Mouse (Mus musculus): Measurements from ENCODE around the gene Tcl1b4. TPM values are rescaled to one million over a fixed set of nuclear protein-coding genes. Genes with fewer than 3 reads are reported as not detected.
"Not testable (repeated sequence)": the region's sequence is repeated elsewhere in the genome, so short reads cannot be mapped to it uniquely, and the experiment has no call there.

Tcl1b4 gene
- not detected in 2 replicates for polyA plus RNA-seq (2014; fragmentation: Nextera tagmentation; extraction: Ambion mirVana)

DNA sequence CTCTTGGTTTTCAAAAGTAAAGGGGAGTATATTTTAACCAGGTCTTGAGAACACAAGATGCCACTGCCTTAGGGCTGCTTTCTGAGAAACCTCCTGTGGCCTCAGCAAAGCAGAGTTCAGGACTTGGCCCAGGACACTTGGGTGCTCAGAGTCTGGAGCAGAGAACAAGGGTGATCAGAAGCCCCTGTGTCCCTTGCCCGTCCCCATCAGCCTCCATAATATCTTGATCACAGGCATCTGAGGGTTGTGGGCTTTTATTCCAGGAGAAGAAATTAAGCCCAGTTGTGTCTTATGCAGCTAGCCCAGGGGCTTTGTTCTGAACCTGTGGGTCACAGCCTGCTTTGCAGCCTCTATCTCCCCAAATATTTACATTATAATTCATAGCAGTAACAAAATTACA lies at the start of gene Tcl1b4:
TSS of gene Tcl1b4 (plus strand) at position 301 of the 400 bp plus-strand sequence.
- H3K9me3 ChIP-seq (ENCODE audit: control insufficient read depth, low read length); H3K9ac ChIP-seq (ENCODE audit: low read length); H3K36me3 ChIP-seq (ENCODE audit: control insufficient read depth, insufficient read depth, low read length); H3K27ac ChIP-seq (replicated peaks in 1 of 2; ENCODE audit: control insufficient read depth in 1 of 2, insufficient read depth in 1 of 2, low read depth in 2 of 2, low read length in 2 of 2); ATAC-seq (ENCODE audit: insufficient number of reproducible peaks, insufficient read depth, low FRiP score, low read depth); H3K4me3 ChIP-seq (ENCODE audit: control insufficient read depth in 1 of 2, insufficient read depth in 1 of 2, low read depth in 1 of 2, low read length in 2 of 2); H3K4me2 ChIP-seq (ENCODE audit: low read length); H3K4me1 ChIP-seq (ENCODE audit: control insufficient read depth in 2 of 2, insufficient read depth in 2 of 2, low read length in 2 of 2); H3K27me3 ChIP-seq (ENCODE audit: control insufficient read depth, insufficient read depth, low read length): not testable (repeated sequence)
- WGBS: 72% methylated on average over 1 of the region's 1 CpGs

DNA sequence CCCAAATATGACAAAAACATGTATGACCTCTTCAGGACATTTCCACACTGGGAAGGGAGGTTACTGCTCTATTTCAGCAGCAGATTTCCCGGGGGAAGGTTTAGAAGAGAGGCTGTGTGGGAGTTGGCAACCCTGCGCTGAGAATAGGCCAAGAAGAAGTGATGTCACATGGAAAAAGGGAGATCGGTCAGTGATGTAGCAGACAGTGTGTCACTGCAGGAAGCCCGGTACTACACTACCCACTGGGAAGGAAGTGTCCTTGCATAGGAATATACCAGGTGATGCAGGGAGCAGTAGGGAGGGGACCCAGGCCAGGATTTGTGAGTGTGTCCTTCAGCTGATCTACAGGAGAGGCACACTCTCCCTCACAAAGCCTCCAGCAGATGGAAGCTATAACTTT lies 46.5 kb upstream of the Tcl1b4 start:
- H3K9ac ChIP-seq (ENCODE audit: low read length); H3K27ac ChIP-seq (replicated peaks in 1 of 2; ENCODE audit: control insufficient read depth in 1 of 2, insufficient read depth in 1 of 2, low read depth in 2 of 2, low read length in 2 of 2); H3K4me3 ChIP-seq (ENCODE audit: control insufficient read depth in 1 of 2, insufficient read depth in 1 of 2, low read depth in 1 of 2, low read length in 2 of 2); H3K9me3 ChIP-seq (ENCODE audit: control insufficient read depth, low read length); ATAC-seq (ENCODE audit: insufficient number of reproducible peaks, insufficient read depth, low FRiP score, low read depth); H3K27me3 ChIP-seq (ENCODE audit: control insufficient read depth, insufficient read depth, low read length); H3K4me1 ChIP-seq (ENCODE audit: control insufficient read depth in 2 of 2, insufficient read depth in 2 of 2, low read length in 2 of 2); H3K4me2 ChIP-seq (ENCODE audit: low read length); H3K36me3 ChIP-seq (ENCODE audit: control insufficient read depth, insufficient read depth, low read length): not testable (repeated sequence)
- 46% methylated on average over 4 of the region's 4 CpGs for WGBS

DNA sequence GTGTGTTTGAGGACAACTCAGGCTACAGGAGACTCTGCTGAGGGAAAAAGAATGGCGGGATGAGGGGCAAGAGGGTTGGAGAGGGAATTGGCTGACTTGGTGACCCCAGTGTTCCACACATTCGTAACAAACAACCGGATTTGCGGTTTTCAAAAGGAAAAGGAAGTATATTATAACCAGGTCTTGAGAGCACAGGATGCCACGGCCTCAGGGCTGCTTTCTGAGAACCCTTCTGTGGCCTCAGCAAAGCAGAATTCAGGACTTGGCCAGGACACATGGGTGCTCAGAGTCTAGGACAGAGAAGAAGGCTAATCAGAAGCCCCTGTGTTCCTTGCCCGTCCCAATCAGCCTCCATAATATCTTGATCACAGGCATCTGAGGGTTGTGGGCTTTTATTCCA lies 42.9 kb upstream of the Tcl1b4 start:
- H3K9ac ChIP-seq (ENCODE audit: low read length): no peak overlapping the region
- no peak overlapping the region for H3K4me2 ChIP-seq (ENCODE audit: low read length)
- ATAC-seq (ENCODE audit: insufficient number of reproducible peaks, insufficient read depth, low FRiP score, low read depth): no peak
- H3K36me3 ChIP-seq (ENCODE audit: control insufficient read depth, insufficient read depth, low read length): no peaks in the 10 kb centered on the region
- H3K27me3 ChIP-seq (ENCODE audit: control insufficient read depth, insufficient read depth, low read length): no peaks in the 10 kb centered on the region
- no peak overlapping the region for H3K27ac ChIP-seq (replicated peaks in 1 of 2; ENCODE audit: control insufficient read depth in 1 of 2, insufficient read depth in 1 of 2, low read depth in 2 of 2, low read length in 2 of 2)
- H3K4me3 ChIP-seq (ENCODE audit: control insufficient read depth in 1 of 2, insufficient read depth in 1 of 2, low read depth in 1 of 2, low read length in 2 of 2): no peak overlapping the region
- H3K4me1 ChIP-seq (ENCODE audit: control insufficient read depth in 2 of 2, insufficient read depth in 2 of 2, low read length in 2 of 2): no peaks in the 10 kb centered on the region
- WGBS: 77% methylated on average over 6 of the region's 6 CpGs
- H3K9me3 ChIP-seq (ENCODE audit: control insufficient read depth, low read length): no peaks in the 10 kb centered on the region

DNA sequence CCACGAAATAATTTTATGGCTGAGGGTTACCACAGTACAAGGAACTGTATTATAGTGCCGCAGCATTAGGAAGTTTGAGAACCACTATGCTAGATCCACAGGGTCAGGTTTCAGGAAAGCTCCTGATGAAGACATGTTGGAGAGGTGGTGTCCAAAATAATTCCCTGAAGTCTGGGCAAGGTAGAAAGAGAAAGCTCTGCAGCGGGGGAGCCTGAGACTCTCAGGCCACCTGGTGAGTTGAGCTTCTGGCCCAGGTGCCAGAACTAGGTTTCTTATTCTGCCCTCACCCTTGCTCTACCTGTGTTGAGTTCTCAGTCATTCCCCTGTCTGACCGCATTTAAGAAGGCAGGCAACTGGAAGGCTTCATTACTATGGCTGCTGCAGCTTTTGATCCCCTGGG lies 42.4 kb upstream of the Tcl1b4 start, which contains the start of gene Tcl1b1:
TSS of gene Tcl1b1 (plus strand) at position 301 of the 400 bp plus-strand sequence.
- no peak for ATAC-seq (ENCODE audit: insufficient number of reproducible peaks, insufficient read depth, low FRiP score, low read depth)
- Histone ChIP-seq H3K4me3 (ENCODE audit: control insufficient read depth in 1 of 2, insufficient read depth in 1 of 2, low read depth in 1 of 2, low read length in 2 of 2) (no peak within 1 kb of the TSS), H3K9me3 (ENCODE audit: control insufficient read depth, low read length) (no peaks in the 10 kb centered on the region), H3K4me2 (ENCODE audit: low read length) (no peak within 1 kb of the TSS), H3K27me3 (ENCODE audit: control insufficient read depth, insufficient read depth, low read length) (no peaks in the 10 kb centered on the region), H3K9ac (ENCODE audit: low read length) (no peak within 1 kb of the TSS), H3K36me3 (ENCODE audit: control insufficient read depth, insufficient read depth, low read length) (no peaks in the 10 kb centered on the region), H3K4me1 (ENCODE audit: control insufficient read depth in 2 of 2, insufficient read depth in 2 of 2, low read length in 2 of 2) (no peaks in the 10 kb centered on the region), H3K27ac (replicated peaks in 1 of 2; ENCODE audit: control insufficient read depth in 1 of 2, insufficient read depth in 1 of 2, low read depth in 2 of 2, low read length in 2 of 2) (no peak within 1 kb of the TSS)
- WGBS: 73% methylated on average over 4 of the region's 4 CpGs

DNA sequence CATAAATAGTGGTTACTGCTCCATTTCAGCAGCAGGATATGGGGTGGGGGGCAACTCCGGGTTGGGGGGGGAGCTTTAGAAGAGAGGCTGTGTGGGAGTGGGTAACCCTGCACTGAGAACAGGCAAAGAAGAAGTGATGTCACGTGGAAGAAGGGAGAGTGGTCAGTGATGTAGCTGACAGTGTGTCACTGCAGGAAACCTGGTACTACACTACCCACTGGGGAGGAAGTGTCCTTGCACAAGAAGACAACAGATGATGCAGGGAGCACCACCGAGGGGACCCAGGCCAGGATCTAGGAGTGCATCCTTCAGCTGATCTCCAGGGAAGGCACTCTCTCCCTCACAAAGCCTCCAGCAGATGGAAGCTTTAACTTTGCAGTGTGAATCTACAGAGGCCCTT lies 35.0 kb upstream of the Tcl1b4 start:
- no peak overlapping the region for H3K27ac ChIP-seq (replicated peaks in 1 of 2; ENCODE audit: control insufficient read depth in 1 of 2, insufficient read depth in 1 of 2, low read depth in 2 of 2, low read length in 2 of 2)
- H3K4me2 ChIP-seq (ENCODE audit: low read length): no peak overlapping the region
- 51% methylated on average over 3 of the region's 3 CpGs for WGBS
- H3K9ac ChIP-seq (ENCODE audit: low read length): no peak overlapping the region
- H3K9me3 ChIP-seq (ENCODE audit: control insufficient read depth, low read length): no peaks in the 10 kb centered on the region
- ATAC-seq (ENCODE audit: insufficient number of reproducible peaks, insufficient read depth, low FRiP score, low read depth): no peak
- H3K4me3 ChIP-seq (ENCODE audit: control insufficient read depth in 1 of 2, insufficient read depth in 1 of 2, low read depth in 1 of 2, low read length in 2 of 2): no peak overlapping the region
- H3K36me3 ChIP-seq (ENCODE audit: control insufficient read depth, insufficient read depth, low read length): no peaks in the 10 kb centered on the region
- no peaks in the 10 kb centered on the region for H3K4me1 ChIP-seq (ENCODE audit: control insufficient read depth in 2 of 2, insufficient read depth in 2 of 2, low read length in 2 of 2)
- no peaks in the 10 kb centered on the region for H3K27me3 ChIP-seq (ENCODE audit: control insufficient read depth, insufficient read depth, low read length)

DNA sequence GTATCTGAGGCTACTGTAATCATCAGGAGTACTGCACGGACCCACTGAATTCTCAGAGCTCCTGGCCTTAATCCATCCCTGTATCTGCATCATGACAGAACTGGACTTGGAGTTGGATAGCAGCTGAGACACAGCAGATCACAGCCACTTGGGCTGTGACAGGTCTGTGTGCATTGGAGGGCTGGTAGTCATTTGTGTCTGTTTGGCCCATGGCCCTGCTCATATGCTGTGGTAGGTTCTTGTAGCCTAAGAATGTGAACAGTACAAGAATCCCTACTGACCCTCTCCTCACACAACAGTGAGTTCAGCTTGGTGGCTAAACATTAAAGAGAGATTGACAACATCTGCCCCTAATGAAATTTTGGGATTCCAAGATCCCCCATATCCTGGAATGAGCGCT lies 28.4 kb upstream of the Tcl1b4 start:
- ATAC-seq (ENCODE audit: insufficient number of reproducible peaks, insufficient read depth, low FRiP score, low read depth): no peak
- H3K27me3 ChIP-seq (ENCODE audit: control insufficient read depth, insufficient read depth, low read length): no peaks in the 10 kb centered on the region
- H3K27ac ChIP-seq (replicated peaks in 1 of 2; ENCODE audit: control insufficient read depth in 1 of 2, insufficient read depth in 1 of 2, low read depth in 2 of 2, low read length in 2 of 2): no peak overlapping the region
- H3K36me3 ChIP-seq (ENCODE audit: control insufficient read depth, insufficient read depth, low read length): no peaks in the 10 kb centered on the region
- no peaks in the 10 kb centered on the region for H3K9me3 ChIP-seq (ENCODE audit: control insufficient read depth, low read length)
- 62% methylated on average over 2 of the region's 2 CpGs for WGBS
- H3K9ac ChIP-seq (ENCODE audit: low read length): no peak overlapping the region
- no peaks in the 10 kb centered on the region for H3K4me1 ChIP-seq (ENCODE audit: control insufficient read depth in 2 of 2, insufficient read depth in 2 of 2, low read length in 2 of 2)
- no peak overlapping the region for H3K4me2 ChIP-seq (ENCODE audit: low read length)
- H3K4me3 ChIP-seq (ENCODE audit: control insufficient read depth in 1 of 2, insufficient read depth in 1 of 2, low read depth in 1 of 2, low read length in 2 of 2): no peak overlapping the region

DNA sequence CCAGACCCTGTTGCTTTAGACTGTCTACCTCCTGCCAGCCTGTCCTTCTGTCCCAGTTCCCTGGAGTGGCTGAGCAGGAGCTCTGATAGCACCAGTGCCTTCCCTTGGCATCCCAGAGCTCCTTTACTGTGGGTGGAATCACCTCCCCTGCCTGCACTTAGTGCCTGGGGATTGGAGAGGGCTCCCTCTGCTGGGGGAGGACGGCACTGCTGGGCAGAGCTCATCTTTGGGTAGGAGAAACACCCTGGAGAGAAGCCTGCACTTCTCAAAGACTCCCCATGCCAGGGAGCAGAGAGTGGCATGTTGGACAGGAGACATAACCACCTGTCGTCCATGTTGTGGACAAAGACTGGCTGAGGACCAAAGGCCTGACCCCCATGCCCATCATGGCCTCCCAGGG lies 27.4 kb upstream of the Tcl1b4 start:
- H3K9ac ChIP-seq (ENCODE audit: low read length); H3K27me3 ChIP-seq (ENCODE audit: control insufficient read depth, insufficient read depth, low read length); H3K4me1 ChIP-seq (ENCODE audit: control insufficient read depth in 2 of 2, insufficient read depth in 2 of 2, low read length in 2 of 2); H3K36me3 ChIP-seq (ENCODE audit: control insufficient read depth, insufficient read depth, low read length); H3K4me3 ChIP-seq (ENCODE audit: control insufficient read depth in 1 of 2, insufficient read depth in 1 of 2, low read depth in 1 of 2, low read length in 2 of 2); H3K4me2 ChIP-seq (ENCODE audit: low read length); H3K9me3 ChIP-seq (ENCODE audit: control insufficient read depth, low read length); ATAC-seq (ENCODE audit: insufficient number of reproducible peaks, insufficient read depth, low FRiP score, low read depth); H3K27ac ChIP-seq (replicated peaks in 1 of 2; ENCODE audit: control insufficient read depth in 1 of 2, insufficient read depth in 1 of 2, low read depth in 2 of 2, low read length in 2 of 2): not testable (repeated sequence)
- 32% methylated on average over 2 of the region's 2 CpGs for WGBS

DNA sequence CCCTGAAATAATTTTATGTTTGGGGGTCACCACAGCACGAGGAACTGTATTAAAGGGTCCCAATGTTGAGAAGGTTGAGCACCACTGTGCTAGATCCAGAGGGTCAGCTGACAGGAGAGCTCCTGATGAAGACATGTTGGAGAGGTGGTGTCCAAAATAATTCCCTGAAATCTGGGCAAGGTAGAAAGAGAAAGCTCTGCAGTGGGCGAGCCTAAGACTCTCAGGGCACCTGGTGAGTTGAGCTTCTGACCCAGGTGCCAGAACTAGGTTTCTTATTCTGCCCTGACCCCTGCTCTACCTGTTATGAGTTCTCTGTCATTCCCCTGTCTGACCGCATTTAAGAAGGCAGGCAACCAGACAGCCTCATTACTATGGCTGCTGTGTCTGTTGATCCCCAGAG lies 25.7 kb upstream of the Tcl1b4 start, which contains the start of gene Tcl1b5:
TSS of gene Tcl1b5 (plus strand) at position 301 of the 400 bp plus-strand sequence.
- not testable (repeated sequence) for ATAC-seq (ENCODE audit: insufficient number of reproducible peaks, insufficient read depth, low FRiP score, low read depth); H3K27me3 ChIP-seq (ENCODE audit: control insufficient read depth, insufficient read depth, low read length); H3K9me3 ChIP-seq (ENCODE audit: control insufficient read depth, low read length); H3K4me2 ChIP-seq (ENCODE audit: low read length); H3K4me3 ChIP-seq (ENCODE audit: control insufficient read depth in 1 of 2, insufficient read depth in 1 of 2, low read depth in 1 of 2, low read length in 2 of 2); H3K36me3 ChIP-seq (ENCODE audit: control insufficient read depth, insufficient read depth, low read length); H3K4me1 ChIP-seq (ENCODE audit: control insufficient read depth in 2 of 2, insufficient read depth in 2 of 2, low read length in 2 of 2); H3K27ac ChIP-seq (replicated peaks in 1 of 2; ENCODE audit: control insufficient read depth in 1 of 2, insufficient read depth in 1 of 2, low read depth in 2 of 2, low read length in 2 of 2); H3K9ac ChIP-seq (ENCODE audit: low read length)
- 64% methylated on average over 3 of the region's 3 CpGs for WGBS
